Mouse (Mus musculus) adrenal gland, postnatal 14 days (tissue): ENCODE results near the gene Gpr153. TPM values are rescaled to one million over a fixed set of nuclear protein-coding genes. Genes with fewer than 3 reads are reported as not detected.

ENCODE experiments used
- DNase-seq: peaks from one replicate; pipeline ENCODE4 v3.0.0; 2021; ENCODE audit warnings: mixed read lengths
- total RNA-seq: library from RNA; stranded (reverse); gene quantifications from 2 replicates; pipeline ENCODE4 v1.2.3, GENCODE M21; 2021

Gene Gpr153
- total RNA-seq, 1 experiment from 2014 or later = 7.2 TPM

DNA sequence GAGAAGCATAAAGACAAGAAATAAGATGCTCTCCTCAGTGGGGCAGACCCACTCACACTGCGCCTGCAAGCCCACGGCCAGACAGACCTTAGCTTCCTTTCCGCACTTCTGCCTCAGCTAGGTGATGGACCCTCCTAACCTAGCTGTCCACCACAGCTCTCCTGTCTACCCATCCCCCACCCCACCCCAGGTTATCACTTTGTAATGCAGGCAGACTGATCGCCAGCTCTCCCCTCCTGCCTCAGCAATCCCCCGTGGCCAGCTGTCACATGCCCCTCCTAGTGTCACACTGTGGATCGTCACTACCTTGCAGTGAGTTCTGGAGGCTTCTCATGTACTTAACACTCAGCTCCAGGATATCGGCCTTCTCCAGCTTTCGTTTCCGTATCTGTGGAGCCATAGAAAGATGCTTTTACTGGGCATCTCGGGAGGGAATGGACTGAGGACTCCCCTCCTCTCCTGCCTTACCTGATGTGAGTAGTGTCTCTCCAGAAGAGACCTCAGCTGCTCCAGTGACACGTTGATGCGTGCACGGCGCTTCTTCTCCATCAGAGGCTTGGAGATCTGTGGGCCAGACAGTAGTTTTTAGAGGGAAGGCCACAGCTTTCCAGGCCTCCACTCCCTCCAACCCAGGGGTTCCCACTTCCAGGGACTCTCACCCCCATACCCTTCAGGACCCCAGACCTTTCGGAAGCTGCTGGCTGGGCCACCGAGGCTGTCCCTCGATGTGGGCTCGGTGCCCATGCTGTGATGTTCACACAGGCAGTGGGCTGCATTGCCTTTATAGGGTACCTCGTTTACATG is 13.5 kb downstream of the Gpr153 start:
- DNase-seq = no peak

GRCm38 (mm10) chr4:152288398-152288945 is 14.4 kb downstream of the Gpr153 start:
- DNase-seq = no peak

DNA sequence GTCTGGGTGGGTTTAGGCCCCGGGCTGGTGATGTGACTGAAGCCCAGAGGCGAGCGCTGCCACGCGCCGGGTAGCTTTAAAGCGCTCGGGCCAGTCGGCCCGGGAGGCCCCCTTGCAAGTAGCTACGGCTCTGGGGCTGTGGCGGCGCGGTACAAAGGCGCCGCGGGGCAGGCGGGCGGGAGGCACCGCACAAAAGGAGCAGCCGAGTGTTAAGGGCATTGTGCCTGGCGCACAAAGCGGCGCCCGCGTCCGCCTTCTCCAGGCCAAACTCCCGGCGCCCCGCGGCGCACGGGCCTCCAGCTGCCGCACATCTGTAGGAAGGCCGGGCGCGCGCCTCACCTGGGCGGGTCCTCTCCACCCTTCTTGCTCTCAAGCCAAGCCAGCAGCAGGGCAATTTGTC is 16.4 kb downstream of the Gpr153 start:
- no peak for DNase-seq

DNA sequence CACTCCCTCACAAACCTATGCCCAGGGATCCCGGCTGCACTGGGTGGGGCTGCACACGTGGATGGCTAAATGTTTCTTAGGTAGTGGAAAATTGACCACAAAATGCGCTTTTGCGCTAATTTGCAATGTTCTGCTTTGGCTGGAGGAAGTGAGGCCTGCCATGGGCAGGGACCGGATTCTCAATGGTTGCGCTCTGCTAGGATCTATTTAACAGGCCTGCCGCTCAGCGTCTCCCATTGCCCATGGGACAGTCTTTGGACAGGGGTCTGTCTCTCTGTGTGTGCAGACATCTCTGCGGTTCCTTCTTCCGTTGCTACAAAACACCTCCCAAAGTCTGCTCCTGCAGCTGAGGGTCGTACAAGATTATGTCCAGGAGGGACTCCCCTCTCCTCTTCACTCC is 17.0 kb downstream of the Gpr153 start:
- no peak for DNase-seq

- no peak for DNase-seq
These were observed 17.5 kb downstream of the Gpr153 start, which contains the start of gene Hes3 for GRCm38 (mm10) chr4:152291562-152291961. Gene Hes3, minus strand, starts transcription at chr4:152291662.

DNA sequence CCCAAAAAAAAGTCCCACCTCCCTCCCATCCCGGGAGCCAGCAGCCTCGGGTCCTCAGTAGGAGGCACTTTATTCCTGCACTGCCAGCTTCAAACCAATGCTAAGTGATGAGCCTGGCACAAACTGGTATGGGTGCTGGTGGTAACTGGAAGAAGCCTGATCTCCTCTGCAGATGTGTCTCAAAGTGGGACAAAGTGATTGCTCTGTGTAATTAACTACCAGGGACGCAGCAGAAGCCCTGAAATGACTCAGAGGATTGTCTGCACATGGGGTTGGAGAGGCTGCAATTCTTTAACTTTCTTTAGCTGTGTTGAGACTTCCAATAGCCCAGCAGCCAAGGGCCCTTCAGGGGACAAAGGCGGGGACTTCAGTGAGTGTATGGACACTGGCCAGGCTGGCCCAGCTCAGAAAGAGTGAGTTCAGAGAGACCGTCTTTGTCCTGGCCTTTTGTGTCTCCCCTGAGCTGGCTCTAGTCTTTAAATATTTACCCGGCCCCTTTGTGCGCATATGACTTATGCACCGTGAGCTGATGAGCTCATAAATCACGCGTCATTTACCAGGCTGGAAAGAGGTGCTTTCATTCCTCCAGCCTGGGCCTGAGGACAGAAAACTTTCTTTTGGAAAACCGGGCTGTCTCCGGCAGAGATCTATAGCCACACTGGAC is 18.2 kb downstream of the Gpr153 start:
- no peak for DNase-seq

DNA sequence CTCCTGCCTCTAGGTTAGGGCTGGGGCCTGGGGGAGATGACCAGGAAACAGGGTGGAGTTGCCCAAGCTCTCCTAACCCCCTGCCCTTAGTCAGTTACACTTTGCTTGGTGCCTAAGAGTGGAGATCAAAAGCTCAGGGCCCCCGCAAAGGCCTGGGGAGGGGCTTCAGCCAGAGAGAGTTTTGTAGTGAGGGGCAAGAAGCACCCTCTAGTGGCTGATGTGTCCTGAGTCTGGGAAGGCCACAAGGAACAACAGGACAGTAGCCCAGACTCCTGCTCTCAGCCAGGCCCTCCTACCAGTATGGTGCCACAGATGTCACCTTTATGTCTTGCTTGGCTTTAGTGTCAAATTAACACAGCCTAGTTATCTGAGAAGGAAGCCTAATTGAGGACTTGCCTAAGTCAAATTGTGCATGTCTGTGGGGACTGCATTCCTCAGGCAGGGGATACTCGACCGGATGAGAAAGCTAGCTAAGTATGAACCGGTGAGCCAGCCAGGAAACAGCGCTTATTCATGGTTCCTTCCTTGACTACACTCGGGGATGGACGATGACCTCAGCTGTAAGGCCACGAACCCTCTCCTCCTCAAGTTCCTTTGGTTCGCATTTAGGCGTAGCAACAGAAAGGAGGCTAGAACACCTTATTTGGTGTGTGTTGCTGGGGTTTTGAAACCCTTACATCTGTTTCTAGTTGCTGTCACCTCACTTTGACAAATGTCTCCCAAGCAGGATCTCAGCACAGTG is 20.3 kb downstream of the Gpr153 start:
- DNase-seq = no peak

DNA sequence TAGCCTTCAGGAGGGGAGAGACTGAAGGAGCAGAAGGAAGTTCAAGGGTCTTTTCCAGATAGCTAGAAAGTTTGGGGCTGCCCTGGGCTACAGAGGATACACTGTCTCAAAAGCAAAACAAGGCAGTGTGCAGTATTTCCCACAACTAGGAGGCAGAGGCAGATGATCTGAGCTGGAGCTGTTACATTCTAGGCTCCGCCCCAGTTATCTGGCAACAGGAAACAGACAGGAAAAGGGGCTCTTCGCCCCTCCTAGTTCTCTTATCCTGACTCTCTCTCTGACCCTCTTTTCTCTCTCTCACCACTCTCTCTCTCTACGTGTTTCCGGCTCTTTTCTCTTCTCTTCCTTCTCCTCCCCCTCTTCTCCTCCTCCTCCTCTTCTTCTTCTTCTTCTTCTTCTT is 21.9 kb downstream of the Gpr153 start:
- DNase-seq = no peak

GRCm38 (mm10) chr4:152296371-152296770 is 22.3 kb downstream of the Gpr153 start:
- no peak for DNase-seq

DNA sequence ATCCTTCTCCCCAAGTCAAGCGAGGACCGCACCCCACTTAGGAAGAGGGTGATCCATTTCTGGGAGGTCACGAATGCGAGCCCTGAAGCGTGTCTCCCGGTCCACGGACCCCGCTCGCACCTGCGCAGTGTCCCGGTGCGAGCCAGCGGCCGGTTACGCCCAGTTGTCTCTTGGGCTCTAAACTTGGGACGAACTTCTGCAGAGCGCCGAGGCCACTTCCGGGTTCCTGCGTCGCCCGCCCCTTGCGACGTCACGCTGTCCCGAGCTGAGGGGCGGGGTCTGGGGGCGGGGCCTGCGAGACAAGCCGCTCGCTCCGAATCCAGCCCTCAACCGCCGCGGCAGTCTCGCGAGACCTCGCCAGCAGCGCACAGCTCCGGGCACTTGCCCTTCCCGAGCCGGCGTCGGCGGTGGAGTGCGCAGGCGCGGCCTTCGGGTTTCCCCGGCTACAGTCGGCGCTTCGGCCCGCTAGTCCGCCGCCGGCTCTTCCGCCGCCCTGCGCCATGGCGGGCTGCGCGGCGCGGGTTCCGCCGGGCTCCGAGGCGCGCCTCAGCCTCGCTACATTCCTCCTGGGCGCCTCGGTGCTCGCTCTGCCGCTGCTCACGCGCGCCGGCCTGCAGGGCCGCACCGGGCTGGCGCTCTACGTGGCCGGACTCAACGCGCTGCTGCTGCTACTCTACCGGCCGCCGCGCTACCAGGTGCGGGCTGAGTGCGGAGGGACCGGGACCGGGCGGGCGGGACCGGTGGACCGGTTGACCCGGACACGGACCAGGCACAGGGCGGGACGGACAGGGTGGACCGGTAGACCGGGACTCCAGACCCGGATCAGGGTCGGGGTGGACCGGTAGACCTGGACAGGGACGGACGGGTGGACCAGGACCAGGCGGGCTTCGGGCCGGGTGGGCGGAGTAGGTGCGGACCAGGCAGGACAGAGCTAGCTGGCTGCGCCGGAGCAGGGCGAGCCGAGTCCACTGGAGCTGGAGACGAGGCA is 23.1 kb downstream of the Gpr153 start, which contains the start of gene Icmt:
Gene Icmt, plus strand, starts transcription at position 354 of the 988 bp plus-strand sequence.
- peak; percentile 100 for DNase-seq

GRCm38 (mm10) chr4:152298836-152299235 is 24.8 kb downstream of the Gpr153 start:
- no peak for DNase-seq

- DNase-seq = no peak
These were observed 26.3 kb downstream of the Gpr153 start for GRCm38 (mm10) chr4:152300375-152300774.

DNA sequence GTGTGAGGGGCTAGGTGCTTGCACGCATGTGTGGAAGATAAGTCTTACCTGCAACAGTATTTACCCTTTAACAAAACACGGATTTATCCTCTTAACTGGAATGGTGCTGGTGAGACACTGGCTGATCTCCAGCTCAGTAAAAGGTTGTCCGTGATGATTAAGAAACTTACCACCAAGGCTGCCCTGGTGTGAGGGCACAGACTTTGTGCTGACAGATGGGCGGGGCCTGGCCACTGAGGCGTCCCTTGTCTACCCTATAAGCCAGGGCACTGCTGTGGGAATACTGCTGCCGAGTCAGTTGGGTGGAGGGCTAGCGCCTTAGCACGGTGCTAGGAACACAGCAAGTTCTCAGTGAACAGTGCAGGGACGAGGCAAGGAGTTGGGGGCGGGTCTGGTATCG is 28.0 kb downstream of the Gpr153 start:
- DNase-seq = peak; percentile 43

DNA sequence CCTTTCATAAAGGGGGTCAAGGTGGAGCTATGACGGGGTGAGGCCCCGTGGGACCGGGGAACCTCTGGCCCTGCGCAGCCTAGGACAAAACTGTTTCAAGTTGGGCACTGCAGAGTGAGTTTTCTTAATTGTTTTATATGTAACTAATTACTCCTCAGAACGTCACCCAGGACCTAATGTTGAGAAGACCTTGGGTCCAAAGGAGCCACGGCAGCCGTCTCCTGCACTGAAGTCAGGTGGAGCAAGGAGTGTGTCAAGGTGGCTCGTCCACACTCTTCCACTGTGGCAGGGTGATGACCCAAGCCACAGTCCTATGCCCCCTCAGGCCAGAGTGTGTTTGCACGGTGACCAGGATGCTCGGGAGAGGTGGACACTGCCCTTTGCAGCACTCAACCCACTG is 29.1 kb downstream of the Gpr153 start:
- no peak for DNase-seq

DNA sequence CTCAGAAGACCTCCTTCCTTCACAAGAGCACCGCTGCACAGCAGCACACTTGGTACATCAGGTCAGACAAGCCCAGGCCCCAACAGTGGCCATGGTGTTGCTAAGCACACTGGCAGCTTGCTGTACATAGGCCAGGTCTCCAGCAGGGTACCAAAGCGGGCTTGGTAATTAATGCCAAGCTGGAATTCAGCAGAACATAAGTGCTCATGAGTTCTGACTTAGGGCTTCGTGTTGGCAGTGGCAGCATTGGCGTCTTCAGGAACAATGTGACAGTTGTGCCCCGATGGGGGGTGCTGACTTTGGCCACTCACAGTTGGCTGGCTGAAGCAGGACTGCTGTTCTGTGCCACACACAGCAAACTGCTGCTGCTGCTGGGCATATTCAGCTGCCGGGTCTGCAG is 30.7 kb downstream of the Gpr153 start:
- DNase-seq = no peak

GRCm38 (mm10) chr4:152305991-152306390 is 32.0 kb downstream of the Gpr153 start:
- DNase-seq = no peak

DNA sequence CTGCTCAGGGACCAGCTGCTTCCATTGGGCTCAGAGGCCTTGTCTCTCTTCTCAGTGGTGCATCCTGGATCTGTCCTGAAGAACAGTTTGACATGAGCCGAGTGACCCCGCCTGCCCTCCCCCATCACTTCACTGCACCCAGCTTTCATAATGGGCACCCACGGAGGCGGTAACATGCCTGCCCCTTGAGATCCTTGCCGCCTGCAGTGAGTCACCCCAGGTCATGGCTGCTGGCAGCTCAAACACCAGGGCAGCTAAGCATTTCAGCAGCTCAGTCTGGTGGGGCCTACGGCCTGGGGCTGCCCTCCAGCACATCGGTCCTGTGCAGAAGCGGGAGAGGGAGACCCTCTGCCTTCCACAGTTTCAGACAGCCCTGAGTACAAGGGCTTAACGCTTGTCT is 33.5 kb downstream of the Gpr153 start:
- peak; percentile 53 for DNase-seq

GRCm38 (mm10) chr4:152312186-152312585 is 38.2 kb downstream of the Gpr153 start:
- no peak for DNase-seq

GRCm38 (mm10) chr4:152313211-152313632 is 39.2 kb downstream of the Gpr153 start:
- peak; percentile 47 for DNase-seq

GRCm38 (mm10) chr4:152313934-152314333 is 39.9 kb downstream of the Gpr153 start:
- peak; percentile 65 for DNase-seq

GRCm38 (mm10) chr4:152315498-152316213 is 41.6 kb downstream of the Gpr153 start:
- no peak for DNase-seq
